Mouse (Mus musculus) layer of hippocampus, adult 18-20 months (tissue): ENCODE data around the gene Scgb1c1. TPM values are rescaled to one million over a fixed set of nuclear protein-coding genes. Genes with fewer than 3 reads are reported as not detected.

Experiments
- DNase-seq, 2 experiments: peaks; one replicate each; pipeline ENCODE4 v3.0.0; 2022; ENCODE audit warnings: low spot score in 2 of 2
- total RNA-seq, 2 experiments: library from RNA; stranded (reverse); gene quantifications; 2 replicates each; pipeline ENCODE4 v1.2.3; 2021

Gene Scgb1c1
- total RNA-seq, 2 experiments from 2014 or later, result not detected

- peak in 1 of 2 experiments; percentile 67 for DNase-seq
Observed at GRCm38 (mm10) chr7:140840750-140841735, 4.3 kb upstream of the Scgb1c1 start.

- no peak for DNase-seq
Observed at GRCm38 (mm10) chr7:140843806-140844205, 1.5 kb upstream of the Scgb1c1 start.

GRCm38 (mm10) chr7:140845683-140846082, 336 bp downstream of the Scgb1c1 start:
- DNase-seq, result no peak

GRCm38 (mm10) chr7:140846676-140847075, 1.3 kb downstream of the Scgb1c1 start:
- no peak for DNase-seq

GRCm38 (mm10) chr7:140847755-140848580, 2.6 kb downstream of the Scgb1c1 start, which contains the start of gene Odf3:
TSS of gene Odf3 (plus strand) at chr7:140847805.
- no peak for DNase-seq

- no peak for DNase-seq
Observed at GRCm38 (mm10) chr7:140848591-140848990, 3.2 kb downstream of the Scgb1c1 start.

GRCm38 (mm10) chr7:140851916-140852315, 6.6 kb downstream of the Scgb1c1 start:
- no peak for DNase-seq

GRCm38 (mm10) chr7:140853386-140853785, 8.0 kb downstream of the Scgb1c1 start:
- DNase-seq, result no peak

GRCm38 (mm10) chr7:140854483-140854882, 9.1 kb downstream of the Scgb1c1 start:
- no peak for DNase-seq

- DNase-seq, result no peak
Observed at GRCm38 (mm10) chr7:140855181-140855580, 9.8 kb downstream of the Scgb1c1 start.

GRCm38 (mm10) chr7:140855860-140856784, 10.8 kb downstream of the Scgb1c1 start, which contains the start of gene Gm45785:
TSS of gene Gm45785 (minus strand) at chr7:140856331.
- DNase-seq, result peak; percentile 79 to 92

GRCm38 (mm10) chr7:140856785-140857549, 11.6 kb downstream of the Scgb1c1 start, which contains the start of gene Ric8a:
TSS of gene Ric8a (plus strand) at chr7:140856957.
- DNase-seq, result peak; percentile 84 to 91

- DNase-seq, result no peak
Observed at GRCm38 (mm10) chr7:140857550-140858505, 12.5 kb downstream of the Scgb1c1 start, which contains the start of gene Bet1l. TSS of gene Bet1l (minus strand) at chr7:140857577.

GRCm38 (mm10) chr7:140858746-140859145, 13.4 kb downstream of the Scgb1c1 start:
- no peak for DNase-seq

- no peak for DNase-seq
Observed at GRCm38 (mm10) chr7:140859997-140860396, 14.7 kb downstream of the Scgb1c1 start.

GRCm38 (mm10) chr7:140860728-140861127, 15.4 kb downstream of the Scgb1c1 start:
- DNase-seq, result no peak

- no peak for DNase-seq
Observed at GRCm38 (mm10) chr7:140864761-140865160, 19.4 kb downstream of the Scgb1c1 start.

GRCm38 (mm10) chr7:140874224-140874623, 28.9 kb downstream of the Scgb1c1 start:
- no peak for DNase-seq
